Mouse (Mus musculus) lung, embryonic 14.5 days (tissue): Measurements from ENCODE around the gene Rere. TPM values are rescaled to one million over a fixed set of nuclear protein-coding genes. Genes with fewer than 3 reads are reported as not detected.
A peak's percentile ranks its signal among the peaks of the same experiment; 100 is the strongest.

Experiments used
- ATAC-seq: fragments of 200-750 bp; cut with Nextera tagmentation; 2 replicates; pipeline ENCODE4 v1.8.0; 2017; ENCODE audit warnings: mild to moderate bottlenecking, moderate TSS enrichment, moderate library complexity; ENCODE audit not compliant: insufficient read depth
- DNase-seq: peaks from one replicate; pipeline ENCODE4 v3.0.0-alpha.2; 2015
- H3K27ac ChIP-seq: fragments of 300-500 bp; sonication (generic); 2 replicates; pipeline ENCODE4 v1.5.1; 2014; ENCODE audit warnings: low read depth, mild to moderate bottlenecking, moderate library complexity
- H3K27me3 ChIP-seq: fragments of 300-500 bp; sonication (generic); 2 replicates; pipeline ENCODE4 v1.6.1; 2014; ENCODE audit warnings: low read length, control low read depth; ENCODE audit not compliant: insufficient read depth
- H3K36me3 ChIP-seq: fragments of 300-500 bp; sonication (generic); 2 replicates; pipeline ENCODE4 v1.6.1; 2014; ENCODE audit warnings: control low read depth; ENCODE audit not compliant: insufficient read depth
- H3K4me1 ChIP-seq: fragments of 300-500 bp; sonication (generic); 2 replicates; pipeline ENCODE4 v1.6.1; 2014; ENCODE audit warnings: antibody characterized with exemption, control low read depth; ENCODE audit not compliant: insufficient read depth
- H3K4me2 ChIP-seq: fragments of 300-500 bp; sonication (generic); 2 replicates; pipeline ENCODE4 v1.6.1; 2014; ENCODE audit warnings: mild to moderate bottlenecking
- H3K4me3 ChIP-seq: fragments of 300-500 bp; sonication (generic); 2 replicates; pipeline ENCODE4 v1.5.1; 2014; ENCODE audit warnings: low read depth, low read length
- H3K9ac ChIP-seq: fragments of 300-500 bp; sonication (generic); 2 replicates; pipeline ENCODE4 v1.6.1; 2014
- H3K9me3 ChIP-seq: fragments of 300-500 bp; sonication (generic); 2 replicates; pipeline ENCODE4 v1.6.1; 2016; ENCODE audit warnings: low read depth, low read length, control low read depth
- CTCF ChIP-seq: IDR thresholded peaks from 2 replicates; pipeline ENCODE4 v1.5.1; 2016; ENCODE audit warnings: antibody characterized with exemption, low read depth
- WGBS: fragments of 180-500 bp; shearing (Covaris S2); extraction: QIAGEN DNeasy Blood & Tissue Kit; methylation state at CpG from one replicate; pipeline ENCODE4 v1.1.7; 2014; 5-methylcytosine and 5-hydroxymethylcytosine counted together
- polyA plus RNA-seq: library from polyadenylated mRNA; unstranded; fragments of >200 nt; fragmentation: Nextera tagmentation; extraction: Ambion mirVana; gene quantifications from 2 replicates; pipeline ENCODE4 v1.2.1, GENCODE M21; 2014

The Rere gene
- polyA plus RNA-seq, 1 experiment from 2014 or later: 41.5 TPM

GRCm38 (mm10) chr4:150582966-150583776 is 301.7 kb downstream of the Rere start:
- Histone ChIP-seq H3K36me3 (0 out of 2 replicates have a peak, but pooled peaks cover 2% of the 10 kb centered on the region), H3K4me3 (no peak overlapping the region), H3K4me2 (peak overlapping the region; percentile 50), H3K9ac (peak overlapping the region; percentile 37), H3K27ac (peak overlapping the region; percentile 97), H3K4me1 (peaks cover 46% of the 10 kb centered on the region), H3K9me3 (no peaks in the 10 kb centered on the region), H3K27me3 (no peaks in the 10 kb centered on the region)
- WGBS: 8% methylated on average over 13 of the region's 13 CpGs
- DNase-seq (peak; percentile 90), ATAC-seq (peak; percentile 91)
- TF ChIP-seq CTCF: no peak

- peak overlapping the region; percentile 97 for H3K27ac ChIP-seq
- peak overlapping the region; percentile 50 for H3K4me2 ChIP-seq
- TF ChIP-seq CTCF: no peak
- no peaks in the 10 kb centered on the region for H3K9me3 ChIP-seq
- H3K9ac ChIP-seq: peak overlapping the region; percentile 37
- DNase-seq: peak; percentile 84
- peaks cover 46% of the 10 kb centered on the region for H3K4me1 ChIP-seq
- no peaks in the 10 kb centered on the region for H3K27me3 ChIP-seq
- WGBS: 12% methylated on average over 3 of the region's 3 CpGs
- no peak overlapping the region for H3K4me3 ChIP-seq
- ATAC-seq: peak; percentile 90
- H3K36me3 ChIP-seq: 0 out of 2 replicates have a peak, but pooled peaks cover 2% of the 10 kb centered on the region
Measured at GRCm38 (mm10) chr4:150583777-150584135, 302.3 kb downstream of the Rere start.

DNA sequence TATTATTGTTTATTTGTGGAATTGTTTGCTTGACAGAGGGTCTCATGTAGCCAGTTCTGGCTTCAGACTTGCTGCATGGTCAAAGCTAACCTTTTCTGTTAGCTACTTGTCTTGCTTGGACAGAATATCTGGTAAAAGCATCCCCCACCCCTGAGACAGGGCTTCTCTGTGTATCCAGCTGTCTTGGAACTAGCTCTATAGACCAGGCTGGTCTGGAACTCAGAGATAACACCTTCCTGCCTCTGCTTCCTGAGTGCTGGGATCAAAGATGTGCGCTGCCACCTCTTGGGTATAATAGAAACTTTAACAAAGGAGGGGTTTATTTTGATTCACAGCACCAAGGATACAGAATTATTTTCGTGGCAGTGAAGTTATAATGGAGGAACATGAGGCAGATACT is 304.4 kb downstream of the Rere start:
- DNase-seq (no peak), ATAC-seq (no peak)
- TF ChIP-seq CTCF: no peak
- peaks cover 52% of the 10 kb centered on the region for H3K4me1 ChIP-seq
- no peak overlapping the region for H3K4me2 ChIP-seq
- WGBS: 82% methylated on average over 2 of the region's 2 CpGs
- H3K36me3 ChIP-seq: no peaks in the 10 kb centered on the region
- no peak overlapping the region for H3K27ac ChIP-seq
- no peaks in the 10 kb centered on the region for H3K9me3 ChIP-seq
- no peak overlapping the region for H3K9ac ChIP-seq
- no peak overlapping the region for H3K4me3 ChIP-seq
- no peaks in the 10 kb centered on the region for H3K27me3 ChIP-seq

DNA sequence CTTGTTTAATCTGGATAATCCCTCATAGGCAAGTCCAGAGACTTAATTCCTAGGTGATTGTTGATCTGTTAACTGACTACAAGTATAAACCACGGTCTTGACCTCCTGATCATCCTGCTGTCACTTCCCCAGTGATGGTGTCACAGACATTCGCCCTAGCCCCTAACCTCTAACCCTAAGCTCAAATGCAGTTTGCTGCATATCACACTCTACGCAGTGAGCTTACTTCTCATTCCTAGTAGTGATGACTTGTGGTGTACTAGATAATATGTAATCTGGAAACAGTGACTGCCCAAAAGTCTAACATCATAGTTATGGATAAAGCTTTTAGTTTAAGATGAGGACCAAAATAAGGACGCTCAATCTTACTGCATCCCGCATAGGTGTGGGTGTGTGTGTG is 304.8 kb downstream of the Rere start:
- Histone ChIP-seq H3K27me3 (no peaks in the 10 kb centered on the region), H3K4me2 (no peak overlapping the region), H3K36me3 (no peaks in the 10 kb centered on the region), H3K27ac (no peak overlapping the region), H3K9me3 (no peaks in the 10 kb centered on the region), H3K4me3 (no peak overlapping the region), H3K9ac (no peak overlapping the region), H3K4me1 (peaks cover 56% of the 10 kb centered on the region)
- TF ChIP-seq CTCF: no peak
- ATAC-seq (no peak), DNase-seq (no peak)
- WGBS: 75% methylated on average over 5 of the region's 5 CpGs

GRCm38 (mm10) chr4:150587597-150588299 is 306.3 kb downstream of the Rere start:
- Histone ChIP-seq H3K27ac (no peak overlapping the region), H3K27me3 (no peaks in the 10 kb centered on the region), H3K4me3 (no peak overlapping the region), H3K9ac (no peak overlapping the region), H3K4me1 (peaks cover 59% of the 10 kb centered on the region), H3K36me3 (no peaks in the 10 kb centered on the region), H3K4me2 (no peak overlapping the region), H3K9me3 (no peaks in the 10 kb centered on the region)
- TF ChIP-seq CTCF: no peak
- no peak for DNase-seq
- 51% methylated on average over 8 of the region's 8 CpGs for WGBS
- ATAC-seq: no peak

DNA sequence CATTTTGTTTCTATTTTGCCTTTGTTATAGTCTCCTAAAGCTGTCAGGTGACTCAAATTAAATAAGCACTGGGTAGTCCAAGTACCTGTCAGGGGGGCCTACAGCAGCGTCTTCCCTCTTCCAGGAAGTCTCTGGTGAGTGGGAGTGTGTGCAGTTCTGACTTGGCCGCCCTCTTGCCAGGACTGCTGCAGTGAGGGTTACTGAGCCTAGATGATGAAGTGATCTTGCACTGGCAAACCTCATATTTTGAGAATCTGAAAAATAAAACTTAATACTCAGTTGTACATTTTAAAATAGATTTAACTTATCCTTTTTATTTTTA is 306.8 kb downstream of the Rere start:
- WGBS: 59% methylated on average over 2 of the region's 2 CpGs
- H3K27ac ChIP-seq: no peak overlapping the region
- no peak overlapping the region for H3K4me2 ChIP-seq
- H3K4me3 ChIP-seq: no peak overlapping the region
- no peak for DNase-seq
- H3K9ac ChIP-seq: no peak overlapping the region
- no peaks in the 10 kb centered on the region for H3K36me3 ChIP-seq
- H3K9me3 ChIP-seq: no peaks in the 10 kb centered on the region
- no peak for ATAC-seq
- H3K4me1 ChIP-seq: peaks cover 57% of the 10 kb centered on the region
- H3K27me3 ChIP-seq: no peaks in the 10 kb centered on the region
- TF ChIP-seq CTCF: no peak

- no peak overlapping the region for H3K4me2 ChIP-seq
- WGBS: 47% methylated on average over 3 of the region's 3 CpGs
- H3K4me1 ChIP-seq: peaks cover 37% of the 10 kb centered on the region
- TF ChIP-seq CTCF: no peak
- no peak for DNase-seq
- H3K9me3 ChIP-seq: no peaks in the 10 kb centered on the region
- peak overlapping the region; percentile 61 for H3K27ac ChIP-seq
- H3K27me3 ChIP-seq: no peaks in the 10 kb centered on the region
- H3K4me3 ChIP-seq: no peak overlapping the region
- no peak for ATAC-seq
- no peak overlapping the region for H3K9ac ChIP-seq
- no peaks in the 10 kb centered on the region for H3K36me3 ChIP-seq
Measured at GRCm38 (mm10) chr4:150590621-150591282, 309.3 kb downstream of the Rere start.
